Mouse (Mus musculus) kidney, postnatal 0 days (tissue): ENCODE measurements around the gene Cryge. TPM values are rescaled to one million over a fixed set of nuclear protein-coding genes. Genes with fewer than 3 reads are reported as not detected.

Source experiments
- ATAC-seq: fragments of 200-750 bp; cut with Nextera tagmentation; replicated peaks from 2 replicates; pipeline ENCODE4 v1.8.0; 2017; ENCODE audit warnings: low read depth, moderate number of reproducible peaks, moderate TSS enrichment, moderate library complexity; ENCODE audit not compliant: low FRiP score
- DNase-seq: peaks from one replicate; pipeline ENCODE4 v3.0.0-alpha.2; 2016; ENCODE audit warnings: low spot score
- H3K27ac ChIP-seq: fragments of 300-500 bp; sonication (generic); 2 replicates; pipeline ENCODE4 v1.5.1; 2014; ENCODE audit warnings: mild to moderate bottlenecking
- H3K27me3 ChIP-seq: fragments of 300-500 bp; sonication (generic); 2 replicates; pipeline ENCODE4 v1.6.1; 2014; ENCODE audit warnings: low read length, mixed read lengths; ENCODE audit not compliant: insufficient read depth
- H3K36me3 ChIP-seq: fragments of 300-500 bp; sonication (generic); 2 replicates; pipeline ENCODE4 v1.6.1; 2014; ENCODE audit warnings: low read length, mixed read lengths; ENCODE audit not compliant: insufficient read depth
- H3K4me1 ChIP-seq: fragments of 300-500 bp; sonication (generic); replicated peaks from 2 replicates; pipeline ENCODE4 v1.6.1; 2014; ENCODE audit warnings: antibody characterized with exemption, low read length, mixed read lengths; ENCODE audit not compliant: insufficient read depth
- H3K4me2 ChIP-seq: fragments of 300-500 bp; sonication (generic); 2 replicates; pipeline ENCODE4 v1.6.1; 2014; ENCODE audit warnings: mild to moderate bottlenecking, low read length, moderate library complexity, mixed read lengths
- H3K4me3 ChIP-seq: fragments of 300-500 bp; sonication (generic); replicated peaks from 2 replicates; pipeline ENCODE4 v1.5.1; 2014; ENCODE audit warnings: low read depth, low read length
- H3K9ac ChIP-seq: fragments of 300-500 bp; sonication (generic); 2 replicates; pipeline ENCODE4 v1.6.1; 2014; ENCODE audit warnings: low read depth, low read length
- H3K9me3 ChIP-seq: fragments of 300-500 bp; sonication (generic); replicated peaks from 2 replicates; pipeline ENCODE4 v1.6.1; 2016; ENCODE audit warnings: low read length, inconsistent platforms, mixed read lengths
- CTCF ChIP-seq: IDR thresholded peaks from 2 replicates; pipeline ENCODE4 v1.5.1; 2016; ENCODE audit warnings: antibody characterized with exemption, low read depth, mild to moderate bottlenecking, moderate library complexity
- WGBS: fragments of 180-500 bp; shearing (Covaris S2); extraction: QIAGEN DNeasy Blood & Tissue Kit; methylation state at CpG from one replicate; pipeline ENCODE4 v1.1.7; 2014; 5-methylcytosine and 5-hydroxymethylcytosine counted together
- polyA plus RNA-seq: library from polyadenylated mRNA; unstranded; fragments of >200 nt; fragmentation: Nextera tagmentation; extraction: Ambion mirVana; gene quantifications from 2 replicates; pipeline ENCODE4 v1.2.1, GENCODE M21; 2015

Cryge gene
- polyA plus RNA-seq, 1 experiment from 2014 or later, result 0.33 TPM

DNA sequence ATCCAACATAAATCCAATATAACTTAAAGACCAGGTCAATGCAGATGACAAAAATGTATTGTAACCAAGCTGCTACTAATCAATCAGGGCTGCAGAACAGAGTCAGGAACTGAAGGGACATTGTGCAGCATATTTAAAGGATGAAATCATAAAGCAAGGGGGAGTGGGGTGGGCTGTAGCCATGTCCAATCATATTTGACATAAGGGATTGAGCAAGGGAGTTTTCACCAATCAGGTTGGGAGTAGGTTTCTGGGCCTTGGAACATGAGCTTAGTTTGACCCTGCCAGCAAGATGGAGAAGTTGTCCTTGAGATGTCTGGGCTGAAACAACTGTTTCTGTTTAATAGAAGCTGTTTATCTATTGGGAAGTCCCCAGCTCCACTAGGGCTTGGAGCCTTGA, 18.3 kb downstream of the Cryge start, which contains the start of gene Akr1cl:
Gene Akr1cl, minus strand, starts transcription at position 119 of the 400 bp plus-strand sequence.
- DNase-seq (no peak), ATAC-seq (no peak)
- Histone ChIP-seq H3K4me3 (no peak within 1 kb of the TSS), H3K4me2 (no peak within 1 kb of the TSS), H3K9ac (no peak within 1 kb of the TSS), H3K27ac (no peak within 1 kb of the TSS), H3K9me3 (no peaks in the 10 kb centered on the region), H3K27me3 (no peaks in the 10 kb centered on the region), H3K4me1 (no peaks in the 10 kb centered on the region), H3K36me3 (no peaks in the 10 kb centered on the region)
- TF ChIP-seq CTCF, result no peak

DNA sequence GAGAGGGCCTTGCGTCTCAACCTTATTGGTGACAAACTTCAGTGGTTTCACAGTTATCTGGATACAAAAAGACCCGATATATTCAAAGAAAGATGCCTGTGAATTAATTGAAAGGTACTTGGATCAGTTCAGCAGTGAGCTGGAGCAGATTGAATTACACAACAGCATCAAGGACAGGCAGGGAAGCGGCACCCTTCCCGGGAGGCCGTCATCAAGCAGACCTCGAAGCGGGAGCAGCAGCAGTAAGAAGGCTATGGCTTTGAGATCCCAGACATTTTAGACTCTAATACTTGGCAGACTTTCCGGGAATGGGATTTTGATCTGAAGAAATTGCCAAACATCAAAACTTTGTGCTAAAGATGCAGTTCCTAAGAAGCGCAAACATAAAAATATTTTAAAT, 22.7 kb downstream of the Cryge start:
- Histone ChIP-seq H3K4me1 (no peaks in the 10 kb centered on the region), H3K9ac (no peak overlapping the region), H3K9me3 (no peaks in the 10 kb centered on the region), H3K4me2 (no peak overlapping the region), H3K27ac (no peak overlapping the region), H3K4me3 (no peak overlapping the region), H3K27me3 (no peaks in the 10 kb centered on the region), H3K36me3 (no peaks in the 10 kb centered on the region)
- TF ChIP-seq CTCF, result no peak
- no peak for ATAC-seq
- peak; percentile 21 for DNase-seq
- whole genome bisulfite sequencing, result 44% methylated on average over 9 of the region's 9 CpGs

GRCm38 (mm10) chr1:65012726-65013125, 38.2 kb downstream of the Cryge start:
- ATAC-seq, result no peak
- no peak for TF ChIP-seq CTCF
- 83% methylated on average over 4 of the region's 4 CpGs for WGBS

GRCm38 (mm10) chr1:65010153-65010552, 40.8 kb downstream of the Cryge start:
- H3K4me1 ChIP-seq, result no peaks in the 10 kb centered on the region
- no peak overlapping the region for H3K4me2 ChIP-seq
- H3K36me3 ChIP-seq, result no peaks in the 10 kb centered on the region
- H3K27ac ChIP-seq, result no peak overlapping the region
- WGBS, result 11% methylated on average over 9 of the region's 9 CpGs
- peak; percentile 99 for TF ChIP-seq CTCF
- DNase-seq, result peak; percentile 94
- no peak overlapping the region for H3K4me3 ChIP-seq
- H3K27me3 ChIP-seq, result no peaks in the 10 kb centered on the region
- H3K9ac ChIP-seq, result no peak overlapping the region
- ATAC-seq, result peak; percentile 84; the same call in 1 of the 2 replicates
- no peaks in the 10 kb centered on the region for H3K9me3 ChIP-seq

More at GRCm38 (mm10) chr1:65012726-65013125, 38.2 kb downstream of the Cryge start:
- Histone ChIP-seq H3K4me3 (no peak overlapping the region), H3K27me3 (no peaks in the 10 kb centered on the region), H3K4me2 (no peak overlapping the region), H3K9me3 (no peaks in the 10 kb centered on the region), H3K27ac (no peak overlapping the region), H3K9ac (no peak overlapping the region), H3K4me1 (no peaks in the 10 kb centered on the region), H3K36me3 (no peaks in the 10 kb centered on the region)
- DNase-seq, result no peak

- ATAC-seq (no peak), DNase-seq (no peak)
- no peaks in the 10 kb centered on the region for H3K9me3 ChIP-seq
- H3K4me1 ChIP-seq, result no peaks in the 10 kb centered on the region
- H3K27ac ChIP-seq, result no peak overlapping the region
- no peak overlapping the region for H3K9ac ChIP-seq
- no peak overlapping the region for H3K4me3 ChIP-seq
- H3K27me3 ChIP-seq, result no peaks in the 10 kb centered on the region
- no peak overlapping the region for H3K4me2 ChIP-seq
- no peak for TF ChIP-seq CTCF
- H3K36me3 ChIP-seq, result no peaks in the 10 kb centered on the region
- 48% methylated on average over 6 of the region's 6 CpGs for WGBS
These were observed 45.4 kb downstream of the Cryge start for GRCm38 (mm10) chr1:65005575-65005974.

- Histone ChIP-seq H3K27me3 (no peaks in the 10 kb centered on the region), H3K4me2 (no peak overlapping the region), H3K9ac (no peak overlapping the region), H3K9me3 (no peaks in the 10 kb centered on the region), H3K4me1 (no peaks in the 10 kb centered on the region), H3K36me3 (no peaks in the 10 kb centered on the region), H3K4me3 (no peak overlapping the region), H3K27ac (no peak overlapping the region)
- ATAC-seq, result no peak
- WGBS, result 81% methylated on average over 4 of the region's 4 CpGs
- DNase-seq, result no peak
- no peak for TF ChIP-seq CTCF
These were observed 46.4 kb downstream of the Cryge start for GRCm38 (mm10) chr1:65004526-65004925.

Other genes with a start within 250 kb of the Cryge start
- 3.5 and 4.0 TPM in 2 replicates for gene Plekhm3, start 94.3 kb downstream of the Cryge start, polyA plus RNA-seq
- 0.11 TPM in 1 of 2 replicates, not detected in the other for gene Akr1cl, start 18.4 kb downstream of the Cryge start, polyA plus RNA-seq
- gene Crygd, start 12.3 kb upstream of the Cryge start, polyA plus RNA-seq, result not detected in 2 replicates
- gene Crygc, start 22.5 kb upstream of the Cryge start, polyA plus RNA-seq, result not detected in 2 replicates
- gene Crygb, start 31.1 kb upstream of the Cryge start, polyA plus RNA-seq, result not detected in 2 replicates
- gene Cryga, start 52.2 kb upstream of the Cryge start, polyA plus RNA-seq, result not detected in 2 replicates
- gene Gm28845, start 68.4 kb upstream of the Cryge start, polyA plus RNA-seq, result not detected in 2 replicates
- gene D630023F18Rik, start 72.1 kb upstream of the Cryge start, polyA plus RNA-seq, result 3.3 and 3.9 TPM in 2 replicates
- 292 and 296 TPM in 2 replicates for gene Idh1, start 135.4 kb upstream of the Cryge start, polyA plus RNA-seq
- gene Pikfyve, start 135.5 kb upstream of the Cryge start, polyA plus RNA-seq, result 9.2 and 9.8 TPM in 2 replicates
- gene Pth2r, start 230.9 kb upstream of the Cryge start, polyA plus RNA-seq, result not detected in 2 replicates